Mouse (Mus musculus): Measurements from ENCODE around the gene Rbm34.
A peak's percentile ranks its signal among the peaks of the same experiment; 100 is the strongest.

Rbm34 gene

GRCm38 (mm10) chr8:126961516-126961915, 9.4 kb downstream of the Rbm34 start:
- DNase-seq (ENCODE audit: low spot score) = no peak

GRCm38 (mm10) chr8:126951900-126952636, 18.8 kb downstream of the Rbm34 start:
- DNase-seq (ENCODE audit: low spot score) = peak; percentile 48

- DNase-seq (ENCODE audit: low spot score) = no peak
Observed at GRCm38 (mm10) chr8:126949527-126949926, 21.3 kb downstream of the Rbm34 start.

- no peak for DNase-seq (ENCODE audit: low spot score)
Observed at GRCm38 (mm10) chr8:126946444-126946843, 24.4 kb downstream of the Rbm34 start.

- DNase-seq (ENCODE audit: low spot score) = peak; percentile 97
Observed at GRCm38 (mm10) chr8:126945730-126946163, 25.1 kb downstream of the Rbm34 start, which contains the start of gene Tomm20. TSS of gene Tomm20 (minus strand) at chr8:126945844.

- DNase-seq (ENCODE audit: low spot score) = peak; percentile 69
Observed at GRCm38 (mm10) chr8:126944781-126945691, 25.8 kb downstream of the Rbm34 start.

- no peak for DNase-seq (ENCODE audit: low spot score)
Observed at GRCm38 (mm10) chr8:126943565-126943964, 27.3 kb downstream of the Rbm34 start.

GRCm38 (mm10) chr8:126937337-126937736, 33.5 kb downstream of the Rbm34 start:
- no peak for DNase-seq (ENCODE audit: low spot score)

GRCm38 (mm10) chr8:126935932-126936331, 34.9 kb downstream of the Rbm34 start:
- no peak for DNase-seq (ENCODE audit: low spot score)

GRCm38 (mm10) chr8:126935387-126935786, 35.5 kb downstream of the Rbm34 start:
- DNase-seq (ENCODE audit: low spot score) = no peak

- DNase-seq (ENCODE audit: low spot score) = no peak
Observed at GRCm38 (mm10) chr8:126932656-126933055, 38.2 kb downstream of the Rbm34 start.

- DNase-seq (ENCODE audit: low spot score) = no peak
Observed at GRCm38 (mm10) chr8:126932249-126932648, 38.6 kb downstream of the Rbm34 start.

GRCm38 (mm10) chr8:126931720-126932119, 39.2 kb downstream of the Rbm34 start:
- no peak for DNase-seq (ENCODE audit: low spot score)

- peak; percentile 76 for DNase-seq (ENCODE audit: low spot score)
Observed at GRCm38 (mm10) chr8:126929607-126930161, 41.2 kb downstream of the Rbm34 start.

- no peak for DNase-seq (ENCODE audit: low spot score)
Observed at GRCm38 (mm10) chr8:126928755-126929505, 41.9 kb downstream of the Rbm34 start.

GRCm38 (mm10) chr8:126928028-126928427, 42.8 kb downstream of the Rbm34 start:
- DNase-seq (ENCODE audit: low spot score) = peak; percentile 82

GRCm38 (mm10) chr8:126927058-126927457, 43.8 kb downstream of the Rbm34 start:
- DNase-seq (ENCODE audit: low spot score) = no peak

- DNase-seq (ENCODE audit: low spot score) = no peak
Observed at GRCm38 (mm10) chr8:126922981-126923380, 47.9 kb downstream of the Rbm34 start.

GRCm38 (mm10) chr8:126921432-126921831, 49.4 kb downstream of the Rbm34 start:
- DNase-seq (ENCODE audit: low spot score) = no peak

- DNase-seq (ENCODE audit: low spot score) = peak; percentile 77
Observed at GRCm38 (mm10) chr8:126920845-126921244, 50.0 kb downstream of the Rbm34 start.

- no peak for DNase-seq (ENCODE audit: low spot score)
Observed at GRCm38 (mm10) chr8:126920386-126920785, 50.5 kb downstream of the Rbm34 start.

- no peak for DNase-seq (ENCODE audit: low spot score)
Observed at GRCm38 (mm10) chr8:126919703-126920102, 51.2 kb downstream of the Rbm34 start.
